Mouse (Mus musculus) testis, adult 2 months (tissue): ENCODE measurements around the gene Diras2.

Experiments
- CTCF ChIP-seq: fragments of 200-500 bp; IDR thresholded peaks from 2 replicates; pipeline ENCODE4 v1.5.1; 2012; ENCODE audit warnings: low read depth, mild to moderate bottlenecking, inconsistent platforms, low read length, moderate library complexity; ENCODE audit not compliant: control insufficient read depth, insufficient read depth, insufficient replicate concordance
- POLR2A ChIP-seq: fragments of 200-500 bp; IDR thresholded peaks from 2 replicates; pipeline ENCODE4 v1.6.1; 2012; ENCODE audit warnings: low read depth, mild to moderate bottlenecking, inconsistent platforms, low read length, moderate library complexity; ENCODE audit not compliant: control insufficient read depth

DNA sequence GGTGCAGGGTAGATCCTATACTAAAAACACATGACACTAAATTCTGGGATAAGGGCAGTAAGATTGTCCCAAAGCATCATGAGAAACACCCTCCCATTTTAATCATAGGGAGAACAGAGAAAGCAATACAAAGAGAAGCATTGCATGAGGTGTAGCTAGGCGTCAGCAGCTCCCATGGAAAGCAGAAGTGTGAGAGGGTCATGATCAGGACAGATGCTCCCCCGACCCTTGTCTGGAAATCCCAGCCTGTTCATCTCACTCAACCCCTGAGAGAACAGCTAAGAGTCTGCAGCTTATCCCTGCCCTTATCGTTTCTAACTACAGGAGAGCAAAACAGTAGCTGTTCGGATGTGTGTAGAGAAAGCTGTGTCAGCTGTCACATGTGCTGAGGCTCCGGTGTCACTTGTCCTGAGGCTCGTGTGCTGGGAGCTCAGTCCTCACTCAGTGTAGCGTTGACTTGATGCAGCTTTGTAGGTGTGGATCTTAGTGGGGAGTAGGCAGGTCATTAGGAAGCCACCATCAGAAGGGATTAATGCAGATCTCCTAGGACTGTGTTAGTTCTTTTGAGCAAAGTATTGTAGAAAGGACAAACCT, 45.0 kb upstream of the Diras2 start:
- TF ChIP-seq POLR2A: no peak
- TF ChIP-seq CTCF: no peak
